Mouse (Mus musculus): ENCODE results near the gene Lrrc36.

The Lrrc36 gene

DNA sequence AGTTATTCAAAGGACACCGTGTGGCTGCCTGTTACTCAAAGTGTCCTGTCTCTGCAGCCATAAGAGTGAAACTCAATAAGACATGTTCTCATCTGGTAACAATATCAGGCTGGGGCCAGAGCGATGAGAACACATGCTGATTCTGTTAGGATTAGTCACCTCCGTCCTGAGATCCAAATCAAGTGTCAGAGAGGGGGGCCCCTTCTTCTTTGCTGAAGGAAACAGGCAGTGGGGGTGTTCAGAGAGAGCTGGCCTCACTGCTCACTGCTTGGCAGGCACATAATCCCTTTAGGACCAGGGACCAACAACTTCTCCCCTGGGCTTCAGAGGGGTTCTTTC, 70.6 kb downstream of the Lrrc36 start:
- TF ChIP-seq CTCF (conservative IDR thresholded peaks at IDR 0.05; ENCODE audit: low read length) (no peak), POU5F1 (IDR thresholded peaks at IDR 0.05; ENCODE audit: borderline replicate concordance, low read length) (no peak), NANOG (IDR thresholded peaks at IDR 0.05; ENCODE audit: borderline replicate concordance, low read length) (no peak)
- no peaks in the 10 kb centered on the region for H3K36me3 ChIP-seq (ENCODE audit: insufficient read depth, low read length)
- no peaks in the 10 kb centered on the region for H3K27me3 ChIP-seq (ENCODE audit: insufficient read depth, low read length)
- H3K4me3 ChIP-seq (replicated peaks; ENCODE audit: low read length): no peak overlapping the region
- peaks cover 55% of the 10 kb centered on the region for H3K4me1 ChIP-seq (replicated peaks; ENCODE audit: low read depth, low read length)
- H3K9me3 ChIP-seq (ENCODE audit: low read length): no peaks in the 10 kb centered on the region

DNA sequence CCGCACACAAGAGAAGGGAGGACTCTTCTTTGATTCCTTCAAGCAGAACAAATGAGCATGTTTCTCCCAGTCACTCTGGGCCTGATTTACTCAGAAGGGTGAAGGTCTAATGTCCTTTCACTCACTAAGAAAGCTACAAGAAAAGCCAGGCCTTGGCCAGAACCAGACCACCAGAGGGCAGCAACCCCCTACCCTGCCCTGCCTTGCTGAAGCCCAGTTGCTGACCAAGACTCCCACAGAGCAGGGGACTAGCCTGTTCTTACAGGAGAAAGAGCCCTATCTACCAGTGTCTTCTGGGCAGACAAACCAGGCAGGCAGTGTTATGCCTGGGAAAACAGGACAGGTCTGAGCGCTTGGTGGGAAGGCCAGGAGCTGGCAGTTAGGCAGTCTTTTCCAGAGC, 71.0 kb downstream of the Lrrc36 start:
- Histone ChIP-seq H3K27me3 (ENCODE audit: insufficient read depth, low read length) (no peaks in the 10 kb centered on the region), H3K36me3 (ENCODE audit: insufficient read depth, low read length) (no peaks in the 10 kb centered on the region), H3K4me3 (replicated peaks; ENCODE audit: low read length) (no peak overlapping the region), H3K4me1 (replicated peaks; ENCODE audit: low read depth, low read length) (peaks cover 51% of the 10 kb centered on the region), H3K9me3 (ENCODE audit: low read length) (no peaks in the 10 kb centered on the region)
- TF ChIP-seq CTCF (conservative IDR thresholded peaks at IDR 0.05; ENCODE audit: low read length) (peak; percentile 65), POU5F1 (IDR thresholded peaks at IDR 0.05; ENCODE audit: borderline replicate concordance, low read length) (no peak)

DNA sequence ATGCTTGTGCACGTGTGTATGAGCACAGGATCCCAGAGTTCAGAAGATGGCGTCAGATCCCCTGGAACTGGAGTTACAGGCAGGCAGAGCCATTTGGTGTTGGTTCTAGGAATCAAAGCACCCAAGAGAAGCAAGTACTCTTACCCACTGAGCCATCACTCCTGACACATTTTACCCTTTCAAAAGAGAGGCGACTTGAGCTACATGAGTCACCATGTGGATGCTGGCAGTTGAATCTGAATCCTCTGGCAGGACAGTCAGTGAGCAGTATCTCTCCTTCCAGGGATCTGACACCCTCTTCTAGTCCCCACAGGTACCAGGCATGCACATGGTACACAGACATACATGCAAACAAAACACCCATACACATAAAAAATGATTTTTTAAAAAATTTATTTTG, 74.7 kb downstream of the Lrrc36 start:
- Histone ChIP-seq H3K36me3 (ENCODE audit: insufficient read depth, low read length) (no peaks in the 10 kb centered on the region), H3K27me3 (ENCODE audit: insufficient read depth, low read length) (no peaks in the 10 kb centered on the region), H3K4me3 (replicated peaks; ENCODE audit: low read length) (no peak overlapping the region), H3K9me3 (ENCODE audit: low read length) (no peaks in the 10 kb centered on the region), H3K4me1 (replicated peaks; ENCODE audit: low read depth, low read length) (peaks cover 21% of the 10 kb centered on the region)
- TF ChIP-seq NANOG (IDR thresholded peaks at IDR 0.05; ENCODE audit: borderline replicate concordance, low read length) (no peak), CTCF (conservative IDR thresholded peaks at IDR 0.05; ENCODE audit: low read length) (no peak), POU5F1 (IDR thresholded peaks at IDR 0.05; ENCODE audit: borderline replicate concordance, low read length) (no peak)

DNA sequence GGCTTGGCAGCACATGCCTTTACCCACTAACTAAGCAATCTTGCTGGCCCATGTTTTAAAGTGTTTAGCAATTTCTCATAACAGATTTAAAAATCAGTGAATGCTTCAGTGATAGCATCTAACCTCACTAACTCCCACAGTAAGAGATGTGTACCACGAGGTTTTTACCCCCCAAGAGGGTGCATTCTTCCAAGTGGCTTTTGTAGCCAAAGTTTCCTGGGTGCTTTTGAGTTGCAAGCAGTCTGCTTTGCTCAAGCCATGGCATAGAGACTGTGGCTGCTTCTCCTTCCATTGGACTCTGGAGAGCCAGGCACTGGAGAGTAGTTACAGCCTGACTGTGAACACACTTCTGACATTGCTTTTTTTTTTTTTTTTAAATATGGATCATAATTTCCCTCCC, 75.9 kb downstream of the Lrrc36 start:
- no peak overlapping the region for H3K4me3 ChIP-seq (replicated peaks; ENCODE audit: low read length)
- TF ChIP-seq CTCF (conservative IDR thresholded peaks at IDR 0.05; ENCODE audit: low read length) (no peak), POU5F1 (IDR thresholded peaks at IDR 0.05; ENCODE audit: borderline replicate concordance, low read length) (no peak), NANOG (IDR thresholded peaks at IDR 0.05; ENCODE audit: borderline replicate concordance, low read length) (no peak)
- no peaks in the 10 kb centered on the region for H3K27me3 ChIP-seq (ENCODE audit: insufficient read depth, low read length)
- H3K36me3 ChIP-seq (ENCODE audit: insufficient read depth, low read length): no peaks in the 10 kb centered on the region
- H3K4me1 ChIP-seq (replicated peaks; ENCODE audit: low read depth, low read length): peaks cover 9% of the 10 kb centered on the region
- no peaks in the 10 kb centered on the region for H3K9me3 ChIP-seq (ENCODE audit: low read length)

DNA sequence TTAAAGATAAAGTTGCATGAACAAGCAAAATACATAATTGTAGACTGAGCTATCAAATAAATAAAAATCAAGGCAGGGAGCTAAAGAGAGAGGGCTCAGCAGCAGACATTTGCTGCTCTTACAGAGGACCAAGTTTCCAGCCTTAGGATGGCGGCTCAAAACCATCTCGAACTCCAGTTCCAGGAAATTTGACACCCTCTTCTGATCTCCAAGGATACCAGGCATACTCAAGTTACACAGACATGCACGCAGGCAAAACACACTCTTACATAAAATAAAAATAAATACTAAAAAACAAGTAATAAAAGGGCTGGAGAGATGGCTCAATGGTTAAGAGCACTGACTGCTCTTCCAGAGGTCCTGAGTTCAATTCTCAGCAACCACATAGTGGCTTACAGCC, 80.1 kb downstream of the Lrrc36 start:
- Histone ChIP-seq H3K36me3 (ENCODE audit: insufficient read depth, low read length) (no peaks in the 10 kb centered on the region), H3K4me1 (replicated peaks; ENCODE audit: low read depth, low read length) (peaks cover 24% of the 10 kb centered on the region), H3K9me3 (ENCODE audit: low read length) (no peaks in the 10 kb centered on the region), H3K27me3 (ENCODE audit: insufficient read depth, low read length) (peaks cover 25% of the 10 kb centered on the region), H3K4me3 (replicated peaks; ENCODE audit: low read length) (no peak overlapping the region)
- TF ChIP-seq NANOG (IDR thresholded peaks at IDR 0.05; ENCODE audit: borderline replicate concordance, low read length) (no peak), POU5F1 (IDR thresholded peaks at IDR 0.05; ENCODE audit: borderline replicate concordance, low read length) (no peak), CTCF (conservative IDR thresholded peaks at IDR 0.05; ENCODE audit: low read length) (no peak)

DNA sequence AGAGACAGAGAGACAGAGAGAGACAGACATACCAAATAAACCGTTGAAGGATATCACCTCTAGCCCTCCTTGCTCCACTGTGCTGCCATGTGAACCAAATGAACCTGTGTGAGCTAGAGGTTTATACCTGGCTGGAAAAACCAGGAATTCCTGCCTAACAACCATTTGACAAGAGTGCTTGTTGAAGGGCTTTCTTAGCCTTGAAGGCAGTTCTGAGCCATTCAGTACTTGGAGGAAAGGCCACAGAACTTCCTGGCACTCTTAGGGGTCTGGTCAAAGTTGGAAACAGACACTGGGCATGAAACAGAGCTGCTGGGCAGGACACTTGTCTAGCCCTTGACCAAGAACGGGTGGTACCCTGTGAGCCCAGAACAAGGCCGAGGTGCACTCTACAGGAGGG, 81.2 kb downstream of the Lrrc36 start:
- Histone ChIP-seq H3K9me3 (ENCODE audit: low read length) (no peaks in the 10 kb centered on the region), H3K4me1 (replicated peaks; ENCODE audit: low read depth, low read length) (peaks cover 24% of the 10 kb centered on the region), H3K36me3 (ENCODE audit: insufficient read depth, low read length) (no peaks in the 10 kb centered on the region), H3K4me3 (replicated peaks; ENCODE audit: low read length) (no peak overlapping the region), H3K27me3 (ENCODE audit: insufficient read depth, low read length) (peaks cover 27% of the 10 kb centered on the region)
- TF ChIP-seq CTCF (conservative IDR thresholded peaks at IDR 0.05; ENCODE audit: low read length): no peak
- TF ChIP-seq POU5F1 (IDR thresholded peaks at IDR 0.05; ENCODE audit: borderline replicate concordance, low read length): no peak
- no peak for TF ChIP-seq NANOG (IDR thresholded peaks at IDR 0.05; ENCODE audit: borderline replicate concordance, low read length)

DNA sequence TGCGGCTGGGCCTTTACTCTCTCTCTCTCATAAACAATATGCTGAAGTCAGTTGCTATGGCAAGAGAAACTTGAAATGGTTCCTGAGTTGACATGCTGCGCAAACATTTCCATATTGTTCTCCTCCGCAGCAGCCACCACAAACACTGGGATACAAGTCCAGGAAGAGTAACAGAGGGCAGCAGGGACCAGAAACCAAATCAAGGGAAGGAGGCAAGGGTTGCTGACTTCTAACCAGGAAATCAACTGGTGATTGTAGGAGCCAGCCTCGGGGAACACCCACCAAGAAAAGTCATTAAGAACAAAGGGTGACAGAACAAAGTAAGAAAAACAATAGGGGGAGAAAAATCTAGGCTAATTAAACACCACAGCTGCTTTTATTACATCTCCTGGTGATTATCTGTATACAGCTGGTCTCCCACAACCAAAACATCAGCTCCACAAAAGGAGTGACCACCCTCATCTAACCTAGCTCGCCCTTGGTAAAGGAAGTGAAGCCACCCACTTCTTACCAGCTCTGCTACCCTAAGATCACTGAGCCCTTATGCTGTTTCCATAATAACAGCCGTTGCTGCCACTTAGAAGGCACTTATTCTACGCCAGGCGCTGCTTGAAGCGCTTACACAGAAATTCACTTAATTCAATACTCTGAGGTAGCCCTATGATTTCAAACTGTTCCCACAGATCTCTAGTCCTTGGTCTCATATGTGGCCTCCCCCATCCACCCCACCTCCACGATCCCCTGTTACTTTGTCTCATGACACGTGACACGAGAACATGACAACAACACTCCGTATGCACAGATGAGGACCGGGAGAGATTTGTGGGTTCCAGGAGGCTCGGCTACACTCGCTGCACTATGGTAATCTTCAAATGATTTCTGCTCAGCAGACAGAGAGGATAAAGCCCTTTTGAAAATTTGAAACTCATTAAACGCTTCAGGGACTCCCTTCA, 82.3 kb downstream of the Lrrc36 start:
- Histone ChIP-seq H3K27me3 (ENCODE audit: insufficient read depth, low read length) (peaks cover 29% of the 10 kb centered on the region), H3K9me3 (ENCODE audit: low read length) (no peaks in the 10 kb centered on the region), H3K4me3 (replicated peaks; ENCODE audit: low read length) (peak overlapping the region; percentile 91), H3K4me1 (replicated peaks; ENCODE audit: low read depth, low read length) (peaks cover 29% of the 10 kb centered on the region), H3K36me3 (ENCODE audit: insufficient read depth, low read length) (no peaks in the 10 kb centered on the region)
- TF ChIP-seq CTCF (conservative IDR thresholded peaks at IDR 0.05; ENCODE audit: low read length) (no peak), NANOG (IDR thresholded peaks at IDR 0.05; ENCODE audit: borderline replicate concordance, low read length) (no peak), POU5F1 (IDR thresholded peaks at IDR 0.05; ENCODE audit: borderline replicate concordance, low read length) (no peak)

DNA sequence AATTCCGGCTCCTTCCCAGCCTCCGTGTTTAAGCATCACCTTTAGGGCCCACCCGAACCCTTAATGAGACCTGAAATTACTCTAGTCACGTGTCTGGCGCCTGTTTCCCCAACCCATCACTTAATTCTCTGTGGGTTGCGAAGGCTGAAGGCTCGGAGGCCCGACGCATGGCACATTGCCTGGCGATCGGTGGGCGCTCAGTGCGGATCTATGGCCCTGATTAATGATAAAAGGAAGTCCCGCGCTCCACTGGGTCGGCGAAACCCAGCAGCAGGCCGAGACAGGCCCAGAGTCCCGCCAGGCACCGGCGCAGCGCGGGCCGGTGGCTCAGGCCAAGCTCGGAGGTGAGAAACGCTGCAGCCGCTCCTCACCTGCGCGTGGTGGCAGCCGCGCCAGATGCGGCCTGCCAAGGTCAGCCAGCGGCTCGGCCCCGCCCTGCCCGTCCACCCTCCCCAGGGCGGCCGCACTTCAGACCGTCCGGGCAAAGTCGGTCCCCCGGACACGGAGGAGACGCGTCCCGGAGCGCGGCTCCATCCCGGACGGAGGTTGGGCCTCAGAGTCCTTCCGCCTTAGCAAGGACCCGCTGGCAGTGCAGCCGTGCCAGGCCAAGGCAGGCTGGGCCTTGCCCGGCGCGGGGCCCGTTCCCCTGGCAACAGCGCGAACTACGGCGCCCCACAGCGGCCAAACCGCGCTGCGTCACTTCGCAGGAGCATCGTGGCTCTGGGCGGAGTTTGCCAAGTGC, 83.2 kb downstream of the Lrrc36 start, which contains the start of gene Zdhhc1:
Gene Zdhhc1, minus strand, starts transcription at position 464 of the 742 bp plus-strand sequence.
- Histone ChIP-seq H3K4me3 (replicated peaks; ENCODE audit: low read length) (peak within 1 kb of the TSS; percentile 91), H3K27me3 (ENCODE audit: insufficient read depth, low read length) (peaks cover 33% of the 10 kb centered on the region), H3K9me3 (ENCODE audit: low read length) (no peaks in the 10 kb centered on the region), H3K4me1 (replicated peaks; ENCODE audit: low read depth, low read length) (peaks cover 29% of the 10 kb centered on the region), H3K36me3 (ENCODE audit: insufficient read depth, low read length) (no peaks in the 10 kb centered on the region)
- TF ChIP-seq CTCF (conservative IDR thresholded peaks at IDR 0.05; ENCODE audit: low read length): no peak
- no peak for TF ChIP-seq NANOG (IDR thresholded peaks at IDR 0.05; ENCODE audit: borderline replicate concordance, low read length)
- TF ChIP-seq POU5F1 (IDR thresholded peaks at IDR 0.05; ENCODE audit: borderline replicate concordance, low read length): no peak

Measured in E14TG2a.4 (cell line).